Mouse (Mus musculus) limb, embryonic 13.5 days (tissue): Measurements from ENCODE around the gene Cnot6l. TPM values are rescaled to one million over a fixed set of nuclear protein-coding genes. Genes with fewer than 3 reads are reported as not detected.
A peak's percentile ranks its signal among the peaks of the same experiment; 100 is the strongest.

Experiments used
- ATAC-seq: fragments of 200-750 bp; cut with Nextera tagmentation; 2 replicates; pipeline ENCODE4 v1.8.0; 2017; ENCODE audit warnings: low read depth, moderate number of reproducible peaks, moderate TSS enrichment; ENCODE audit not compliant: low FRiP score
- H3K27ac ChIP-seq: fragments of 300-500 bp; sonication (generic); 2 replicates; pipeline ENCODE4 v1.5.1; 2015; ENCODE audit warnings: inconsistent platforms, mild to moderate bottlenecking, moderate library complexity
- H3K27me3 ChIP-seq: fragments of 300-500 bp; sonication (generic); 2 replicates; pipeline ENCODE4 v1.6.1; 2015; ENCODE audit warnings: mild to moderate bottlenecking, inconsistent platforms
- H3K36me3 ChIP-seq: fragments of 300-500 bp; sonication (generic); 2 replicates; pipeline ENCODE4 v1.6.1; 2015; ENCODE audit warnings: inconsistent platforms, mild to moderate bottlenecking, moderate library complexity
- H3K4me1 ChIP-seq: fragments of 300-500 bp; sonication (generic); 2 replicates; pipeline ENCODE4 v1.6.1; 2015; ENCODE audit warnings: inconsistent platforms
- H3K4me2 ChIP-seq: fragments of 300-500 bp; sonication (generic); replicated peaks from 2 replicates; pipeline ENCODE4 v1.6.1; 2015; ENCODE audit warnings: inconsistent platforms, mild to moderate bottlenecking, moderate library complexity
- H3K4me3 ChIP-seq: fragments of 300-500 bp; sonication (generic); 2 replicates; pipeline ENCODE4 v1.5.1; 2015; ENCODE audit warnings: moderate library complexity, mild to moderate bottlenecking, inconsistent platforms
- H3K9ac ChIP-seq: fragments of 300-500 bp; sonication (generic); 2 replicates; pipeline ENCODE4 v1.6.1; 2015; ENCODE audit warnings: mild to moderate bottlenecking, inconsistent platforms
- H3K9me3 ChIP-seq: fragments of 300-500 bp; sonication (generic); 2 replicates; pipeline ENCODE4 v1.6.1; 2016; ENCODE audit warnings: inconsistent platforms
- WGBS: fragments of 180-500 bp; shearing (Covaris S2); methylation state at CpG from one replicate; pipeline ENCODE4 v1.1.7; 2015; 5-methylcytosine and 5-hydroxymethylcytosine counted together
- polyA plus RNA-seq: library from polyadenylated mRNA; unstranded; fragments of >200 nt; fragmentation: Nextera tagmentation; extraction: Ambion mirVana; gene quantifications from 2 replicates; pipeline ENCODE4 v1.2.1, GENCODE M21; 2015

The Cnot6l gene
- polyA plus RNA-seq, 1 experiment from 2014 or later, result 23.3 TPM

- no peak for ATAC-seq
- no peaks in the 10 kb centered on the region for H3K36me3 ChIP-seq
Measured at GRCm38 (mm10) chr5:96160467-96161262, 3.3 kb downstream of the Cnot6l start.

GRCm38 (mm10) chr5:96142351-96142750, 21.6 kb downstream of the Cnot6l start:
- H3K9me3 ChIP-seq, result no peaks in the 10 kb centered on the region
- WGBS, result 93% methylated on average over 2 of the region's 2 CpGs
- no peak overlapping the region for H3K4me3 ChIP-seq
- ATAC-seq, result no peak
- no peaks in the 10 kb centered on the region for H3K4me1 ChIP-seq
- no peaks in the 10 kb centered on the region for H3K36me3 ChIP-seq
- no peak overlapping the region for H3K9ac ChIP-seq
- no peak overlapping the region for H3K27ac ChIP-seq
- H3K4me2 ChIP-seq, result no peak overlapping the region
- no peaks in the 10 kb centered on the region for H3K27me3 ChIP-seq

More at GRCm38 (mm10) chr5:96160467-96161262, 3.3 kb downstream of the Cnot6l start:
- Histone ChIP-seq H3K9ac (peak overlapping the region; percentile 98), H3K9me3 (no peaks in the 10 kb centered on the region), H3K27ac (peak overlapping the region; percentile 99), H3K4me3 (peak overlapping the region; percentile 95), H3K4me2 (peak overlapping the region; percentile 83), H3K4me1 (peaks cover 15% of the 10 kb centered on the region), H3K27me3 (no peaks in the 10 kb centered on the region)
- under 1% methylated on average over 41 of the region's 50 CpGs for WGBS

GRCm38 (mm10) chr5:96130683-96131082, 33.3 kb downstream of the Cnot6l start:
- ATAC-seq, result no peak
- Histone ChIP-seq H3K27ac (no peak overlapping the region), H3K9me3 (no peaks in the 10 kb centered on the region), H3K9ac (no peak overlapping the region), H3K36me3 (peaks cover 28% of the 10 kb centered on the region), H3K27me3 (no peaks in the 10 kb centered on the region), H3K4me1 (0 out of 2 replicates have a peak, but pooled peaks cover 3% of the 10 kb centered on the region), H3K4me2 (no peak overlapping the region), H3K4me3 (no peak overlapping the region)
- WGBS, result 87% methylated on average over 2 of the region's 2 CpGs

GRCm38 (mm10) chr5:96126856-96127255, 37.1 kb downstream of the Cnot6l start:
- Histone ChIP-seq H3K9ac (no peak overlapping the region), H3K4me1 (no peaks in the 10 kb centered on the region), H3K27me3 (no peaks in the 10 kb centered on the region), H3K4me3 (no peak overlapping the region), H3K4me2 (no peak overlapping the region), H3K9me3 (no peaks in the 10 kb centered on the region), H3K36me3 (peaks cover 24% of the 10 kb centered on the region), H3K27ac (no peak overlapping the region)
- WGBS, result 100% methylated on average over 1 of the region's 1 CpGs
- ATAC-seq, result no peak

DNA sequence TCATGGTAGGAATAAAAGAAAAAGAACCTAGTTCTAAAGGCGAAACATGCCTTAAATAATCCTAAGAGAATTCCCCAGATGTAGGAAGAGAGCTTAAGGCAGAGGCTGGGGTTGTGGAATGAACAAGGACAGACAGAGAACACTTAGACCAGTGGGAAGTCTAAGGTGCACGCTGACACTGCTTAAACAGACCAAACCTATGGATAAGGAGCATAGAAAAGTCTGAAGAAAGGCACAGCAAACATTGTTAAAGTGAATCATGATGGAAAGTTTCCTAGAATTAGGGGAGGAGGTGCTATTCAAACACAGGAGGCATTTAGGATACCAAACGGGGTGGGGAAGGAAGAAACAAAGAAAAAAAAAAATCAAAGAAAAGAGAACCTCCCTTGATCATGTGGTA, 49.0 kb downstream of the Cnot6l start:
- no peak overlapping the region for H3K9ac ChIP-seq
- no peak overlapping the region for H3K4me2 ChIP-seq
- 91% methylated on average over 3 of the region's 3 CpGs for WGBS
- H3K36me3 ChIP-seq, result peaks cover 17% of the 10 kb centered on the region
- no peak for ATAC-seq
- no peaks in the 10 kb centered on the region for H3K4me1 ChIP-seq
- H3K27ac ChIP-seq, result no peak overlapping the region
- no peak overlapping the region for H3K4me3 ChIP-seq
- H3K27me3 ChIP-seq, result no peaks in the 10 kb centered on the region
- no peaks in the 10 kb centered on the region for H3K9me3 ChIP-seq

DNA sequence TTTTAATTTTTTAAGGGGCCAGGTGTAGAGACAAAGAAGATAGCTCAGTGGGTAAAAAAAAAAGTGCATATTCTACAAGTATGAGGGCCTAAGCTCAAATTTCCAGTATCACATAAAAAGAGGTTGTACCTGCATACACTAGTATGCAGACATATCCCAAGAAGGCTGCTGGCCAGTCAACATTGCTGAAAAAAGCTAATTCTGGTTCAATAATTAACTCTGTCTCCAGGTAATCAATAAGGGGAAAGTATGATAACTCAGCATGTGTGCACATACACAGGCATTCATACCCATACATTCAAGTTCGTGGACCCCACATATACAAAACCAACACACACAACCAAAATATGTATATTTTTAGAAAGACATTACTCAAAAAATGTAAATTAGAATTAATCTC, 59.3 kb downstream of the Cnot6l start:
- Histone ChIP-seq H3K9ac (no peak overlapping the region), H3K9me3 (no peaks in the 10 kb centered on the region), H3K4me2 (no peak overlapping the region), H3K27me3 (no peaks in the 10 kb centered on the region), H3K4me1 (no peaks in the 10 kb centered on the region), H3K36me3 (peaks cover 27% of the 10 kb centered on the region), H3K4me3 (no peak overlapping the region), H3K27ac (no peak overlapping the region)
- ATAC-seq, result no peak
- 89% methylated on average over 1 of the region's 1 CpGs for WGBS

DNA sequence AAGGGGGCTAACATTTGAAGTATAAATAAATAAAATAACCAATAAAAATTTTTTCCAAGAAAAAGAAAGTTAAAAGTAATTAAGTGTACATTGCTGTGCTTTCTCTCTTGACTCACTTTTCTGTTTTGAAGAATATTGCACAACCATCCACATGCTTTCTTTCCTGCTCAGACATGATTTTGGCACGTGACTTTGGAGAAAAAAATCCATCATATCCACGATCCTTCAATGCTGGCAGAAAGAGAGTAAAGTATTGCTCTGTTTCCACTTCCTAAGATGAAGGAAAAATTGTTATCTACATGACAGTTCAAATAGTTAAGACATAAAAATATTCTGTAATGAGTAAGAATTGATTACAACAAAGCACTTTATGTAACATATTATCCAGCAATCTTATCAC, 72.5 kb downstream of the Cnot6l start:
- H3K27ac ChIP-seq, result no peak overlapping the region
- no peak overlapping the region for H3K4me3 ChIP-seq
- H3K9me3 ChIP-seq, result no peaks in the 10 kb centered on the region
- H3K4me1 ChIP-seq, result no peaks in the 10 kb centered on the region
- peaks cover 10% of the 10 kb centered on the region for H3K36me3 ChIP-seq
- no peak overlapping the region for H3K9ac ChIP-seq
- no peak for ATAC-seq
- no peak overlapping the region for H3K4me2 ChIP-seq
- WGBS, result 91% methylated on average over 2 of the region's 2 CpGs
- no peaks in the 10 kb centered on the region for H3K27me3 ChIP-seq

GRCm38 (mm10) chr5:96085324-96085723, 78.6 kb downstream of the Cnot6l start:
- no peak for ATAC-seq
- H3K27me3 ChIP-seq, result no peaks in the 10 kb centered on the region
- no peaks in the 10 kb centered on the region for H3K4me1 ChIP-seq
- no peak overlapping the region for H3K4me2 ChIP-seq
- H3K9me3 ChIP-seq, result no peaks in the 10 kb centered on the region
- no peak overlapping the region for H3K9ac ChIP-seq
- H3K27ac ChIP-seq, result no peak overlapping the region
- peaks cover 16% of the 10 kb centered on the region for H3K36me3 ChIP-seq
- H3K4me3 ChIP-seq, result no peak overlapping the region

- H3K9ac ChIP-seq, result no peak overlapping the region
- 95% methylated on average over 1 of the region's 1 CpGs for WGBS
- H3K9me3 ChIP-seq, result no peaks in the 10 kb centered on the region
- H3K27ac ChIP-seq, result no peak overlapping the region
- ATAC-seq, result no peak
- H3K36me3 ChIP-seq, result peaks cover 27% of the 10 kb centered on the region
- H3K4me3 ChIP-seq, result no peak overlapping the region
- H3K4me2 ChIP-seq, result no peak overlapping the region
- H3K4me1 ChIP-seq, result no peaks in the 10 kb centered on the region
- H3K27me3 ChIP-seq, result no peaks in the 10 kb centered on the region
Measured at GRCm38 (mm10) chr5:96079026-96079425, 84.9 kb downstream of the Cnot6l start.

DNA sequence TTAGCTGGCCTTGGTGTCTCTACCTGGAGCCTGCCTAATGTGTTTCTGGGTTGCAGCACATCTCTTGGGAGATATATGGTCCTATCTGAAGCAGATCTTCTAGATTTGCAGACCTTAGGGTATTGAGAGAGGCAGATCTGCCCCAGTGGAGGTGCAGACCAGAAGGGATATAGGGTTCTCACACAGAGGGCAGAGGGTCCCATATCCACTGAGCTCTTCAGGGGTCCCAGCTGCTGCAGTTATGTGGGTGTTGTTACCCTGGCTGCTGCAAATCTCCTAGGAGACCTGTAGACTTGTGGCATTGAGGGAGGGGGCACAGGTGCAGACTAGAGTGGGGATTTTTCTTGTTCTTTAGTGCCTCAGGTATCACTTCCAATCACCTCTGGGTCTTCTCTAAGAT, 98.4 kb downstream of the Cnot6l start:
- H3K4me3 ChIP-seq, result no peak overlapping the region
- H3K36me3 ChIP-seq, result no peaks in the 10 kb centered on the region
- no peaks in the 10 kb centered on the region for H3K9me3 ChIP-seq
- ATAC-seq, result no peak
- H3K9ac ChIP-seq, result no peak overlapping the region
- no peak overlapping the region for H3K4me2 ChIP-seq
- no peak overlapping the region for H3K27ac ChIP-seq
- H3K27me3 ChIP-seq, result no peaks in the 10 kb centered on the region
- H3K4me1 ChIP-seq, result no peaks in the 10 kb centered on the region

DNA sequence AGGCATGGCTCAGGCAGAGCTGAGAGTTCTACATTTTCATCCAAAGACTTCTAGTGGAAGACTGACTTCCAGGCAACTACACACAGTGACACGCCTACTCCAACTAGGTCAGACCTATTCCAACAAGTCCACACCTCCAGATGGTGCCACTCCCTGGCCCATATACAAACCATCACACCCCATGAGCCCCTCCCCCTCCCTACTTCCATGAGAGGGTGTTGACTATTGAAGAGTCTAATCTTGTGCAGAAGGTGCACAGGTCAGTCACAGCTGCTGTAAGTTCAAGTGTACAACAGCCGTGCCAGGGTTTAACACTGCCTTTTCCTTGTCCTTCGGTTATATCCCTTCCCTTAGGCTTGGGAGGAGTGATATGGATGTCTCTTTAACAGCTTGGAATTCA, 121.5 kb downstream of the Cnot6l start:
- H3K36me3 ChIP-seq, result no peaks in the 10 kb centered on the region
- H3K4me3 ChIP-seq, result no peak overlapping the region
- peak; percentile 38; the same call in 1 of the 2 replicates for ATAC-seq
- 77% methylated on average over 3 of the region's 3 CpGs for WGBS
- H3K27me3 ChIP-seq, result no peaks in the 10 kb centered on the region
- H3K4me1 ChIP-seq, result no peaks in the 10 kb centered on the region; the same call in 1 of the 2 replicates
- no peak overlapping the region for H3K9ac ChIP-seq
- H3K4me2 ChIP-seq, result no peak overlapping the region
- H3K27ac ChIP-seq, result no peak overlapping the region
- no peaks in the 10 kb centered on the region for H3K9me3 ChIP-seq

GRCm38 (mm10) chr5:96041507-96042104, 122.4 kb downstream of the Cnot6l start:
- Histone ChIP-seq H3K9me3 (no peaks in the 10 kb centered on the region), H3K4me3 (no peak overlapping the region), H3K27me3 (no peaks in the 10 kb centered on the region), H3K4me2 (no peak overlapping the region), H3K27ac (no peak overlapping the region), H3K36me3 (no peaks in the 10 kb centered on the region), H3K4me1 (peaks cover 3% of the 10 kb centered on the region; the same call in 1 of the 2 replicates), H3K9ac (no peak overlapping the region)
- no peak for ATAC-seq
- 76% methylated on average over 7 of the region's 7 CpGs for WGBS
